Mouse (Mus musculus): ENCODE results near the gene Trpt1. TPM values are rescaled to one million over a fixed set of nuclear protein-coding genes. Genes with fewer than 3 reads are reported as not detected.

The Trpt1 gene
- polyA plus RNA-seq, 1 experiment, result 4.7 TPM

GRCm38 (mm10) chr19:7029531-7029930 lies 33.6 kb downstream of the Trpt1 start:
- Histone ChIP-seq H3K79me2 (ENCODE audit: control insufficient read depth, insufficient read depth) (peaks cover 20% of the 10 kb centered on the region), H3K4me3 (ENCODE audit: insufficient read depth, poor library complexity, severe bottlenecking) (no peak overlapping the region), H3ac (ENCODE audit: control insufficient read depth, insufficient read length, low read depth) (no peak overlapping the region), H3K36me3 (ENCODE audit: control insufficient read depth, insufficient read depth) (peaks cover 99% of the 10 kb centered on the region), H3K27me3 (ENCODE audit: control insufficient read depth, insufficient read depth, insufficient read length) (no peaks in the 10 kb centered on the region), H3K79me3 (ENCODE audit: low read depth) (no peaks in the 10 kb centered on the region)
- TF ChIP-seq FOSL1 (IDR thresholded peaks at IDR 0.05; ENCODE audit: insufficient read depth, low read length, poor library complexity, severe bottlenecking) (no peak), USF1 (IDR thresholded peaks at IDR 0.05; ENCODE audit: low read depth) (no peak), MAX (IDR thresholded peaks at IDR 0.05) (no peak), MYOD1 (IDR thresholded peaks at IDR 0.05; ENCODE audit: control insufficient read depth, insufficient read length, low read depth) (no peak), MYOG (IDR thresholded peaks at IDR 0.05; ENCODE audit: control insufficient read depth, extremely low read depth, insufficient read length) (no peak), CEBPB (IDR thresholded peaks at IDR 0.05; ENCODE audit: low read depth) (no peak), CTCF (IDR thresholded peaks at IDR 0.05; ENCODE audit: control insufficient read depth, insufficient read depth, insufficient read length) (no peak)

DNA sequence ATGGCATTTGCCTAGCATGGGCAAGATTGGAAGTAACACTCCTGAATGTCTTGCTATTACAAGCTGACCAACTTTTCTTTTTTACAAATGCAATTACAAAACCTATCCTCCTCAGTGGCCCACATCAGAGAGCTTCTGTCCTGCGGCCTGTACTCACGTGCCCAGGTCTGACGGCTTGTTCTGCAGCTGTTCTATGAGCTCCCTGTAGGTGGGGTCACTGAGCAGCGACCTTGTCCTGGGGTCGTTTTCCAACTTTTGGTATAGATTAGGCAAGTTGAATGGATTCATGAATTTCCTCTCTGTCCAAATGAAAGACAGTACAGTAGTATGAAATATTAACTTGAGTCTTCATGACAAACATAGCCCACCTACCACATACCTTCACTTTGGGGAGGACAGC lies 38.1 kb downstream of the Trpt1 start:
- Histone ChIP-seq H3K4me3 (ENCODE audit: insufficient read depth, poor library complexity, severe bottlenecking) (no peak overlapping the region), H3K27me3 (ENCODE audit: control insufficient read depth, insufficient read depth, insufficient read length) (no peaks in the 10 kb centered on the region), H3K36me3 (ENCODE audit: control insufficient read depth, insufficient read depth) (peaks cover 90% of the 10 kb centered on the region), H3K79me3 (ENCODE audit: low read depth) (peaks cover 39% of the 10 kb centered on the region), H3ac (ENCODE audit: control insufficient read depth, insufficient read length, low read depth) (no peak overlapping the region), H3K79me2 (ENCODE audit: control insufficient read depth, insufficient read depth) (peaks cover 65% of the 10 kb centered on the region)
- TF ChIP-seq MYOD1 (IDR thresholded peaks at IDR 0.05; ENCODE audit: control insufficient read depth, insufficient read length, low read depth) (no peak), CTCF (IDR thresholded peaks at IDR 0.05; ENCODE audit: control insufficient read depth, insufficient read depth, insufficient read length) (no peak), CEBPB (IDR thresholded peaks at IDR 0.05; ENCODE audit: low read depth) (no peak), FOSL1 (IDR thresholded peaks at IDR 0.05; ENCODE audit: insufficient read depth, low read length, poor library complexity, severe bottlenecking) (no peak)

DNA sequence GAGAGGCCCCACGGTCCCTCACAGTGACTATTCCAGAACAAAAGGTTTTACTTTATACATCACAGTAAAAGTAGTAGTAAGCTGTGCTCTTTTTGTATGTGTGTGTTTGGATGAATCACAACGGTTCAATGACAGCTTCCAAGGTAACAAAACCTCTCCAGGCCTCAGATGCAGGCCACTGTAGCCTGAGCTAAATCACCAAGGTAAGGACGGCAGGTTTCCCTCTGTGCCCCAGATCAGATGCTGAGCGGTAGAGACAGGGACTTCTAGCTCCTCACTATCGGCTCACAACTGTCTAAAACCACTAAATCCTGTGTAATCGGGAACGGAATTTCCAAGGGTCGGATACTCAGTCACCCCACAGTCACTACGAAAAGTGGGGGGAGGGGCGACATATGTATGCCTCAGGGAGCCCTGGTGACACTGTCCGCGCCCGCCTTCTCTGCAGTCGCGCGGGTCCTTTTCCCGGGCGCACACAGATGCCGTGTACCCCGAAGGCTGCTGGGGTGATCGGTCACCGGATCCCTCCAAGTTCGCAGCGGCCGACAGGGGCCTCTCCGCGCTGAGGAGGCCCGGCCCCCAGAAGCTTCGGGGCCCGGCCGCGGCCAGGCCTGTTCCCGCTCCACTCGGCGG lies 43.3 kb downstream of the Trpt1 start:
- peaks cover 45% of the 10 kb centered on the region for H3K79me3 ChIP-seq (ENCODE audit: low read depth)
- peak overlapping the region; percentile 95 for H3ac ChIP-seq (ENCODE audit: control insufficient read depth, insufficient read length, low read depth)
- peaks cover 39% of the 10 kb centered on the region for H3K36me3 ChIP-seq (ENCODE audit: control insufficient read depth, insufficient read depth)
- TF ChIP-seq MYOG (IDR thresholded peaks at IDR 0.05; ENCODE audit: control insufficient read depth, extremely low read depth, insufficient read length) (no peak), CEBPB (IDR thresholded peaks at IDR 0.05; ENCODE audit: low read depth) (no peak), MYOD1 (IDR thresholded peaks at IDR 0.05; ENCODE audit: control insufficient read depth, insufficient read length, low read depth) (no peak), FOSL1 (IDR thresholded peaks at IDR 0.05; ENCODE audit: insufficient read depth, low read length, poor library complexity, severe bottlenecking) (no peak), CTCF (IDR thresholded peaks at IDR 0.05; ENCODE audit: control insufficient read depth, insufficient read depth, insufficient read length) (no peak)
- H3K79me2 ChIP-seq (ENCODE audit: control insufficient read depth, insufficient read depth), result peaks cover 55% of the 10 kb centered on the region
- peak overlapping the region; percentile 77 for H3K4me3 ChIP-seq (ENCODE audit: insufficient read depth, poor library complexity, severe bottlenecking)
- H3K27me3 ChIP-seq (ENCODE audit: control insufficient read depth, insufficient read depth, insufficient read length), result no peaks in the 10 kb centered on the region

DNA sequence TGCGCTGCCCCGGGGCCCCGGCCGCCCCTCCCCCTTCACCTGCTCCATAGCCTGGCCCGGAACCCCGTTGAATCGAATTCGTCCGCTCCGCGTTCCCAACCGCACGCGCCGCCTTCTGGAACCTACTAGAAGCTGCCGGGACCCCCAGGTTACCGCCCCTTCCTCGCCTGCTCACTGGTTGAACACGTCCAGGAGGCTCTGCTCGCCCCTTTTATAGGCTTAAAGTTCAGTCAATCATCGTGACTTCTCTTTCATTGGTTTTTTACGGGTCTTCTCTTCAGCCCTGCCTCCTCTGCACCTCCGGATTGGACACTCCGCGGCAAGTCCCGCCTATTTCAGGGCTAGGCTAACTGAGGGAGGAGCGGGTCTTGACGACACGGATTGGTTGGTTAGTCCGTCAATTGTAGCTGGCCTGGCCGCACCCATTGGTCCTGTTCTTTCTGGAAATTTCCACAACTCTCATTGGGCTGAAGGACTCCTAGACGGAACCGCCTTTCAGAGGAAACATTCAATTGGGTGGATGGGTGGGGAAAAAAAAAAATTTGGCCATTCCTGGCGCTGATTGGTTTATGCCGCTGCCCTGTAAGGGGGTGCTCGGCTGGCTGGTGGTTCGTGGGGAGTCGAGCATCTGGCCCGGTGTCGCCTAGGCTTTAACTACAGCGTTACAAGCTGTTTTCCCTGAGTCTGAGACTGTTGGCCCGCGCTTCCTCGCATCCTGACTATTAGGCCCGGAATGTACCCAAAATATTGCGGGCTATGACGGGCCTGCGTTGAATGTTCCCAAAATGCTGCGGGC lies 44.1 kb downstream of the Trpt1 start, which contains the start of gene Stip1:
Stip1 (minus strand) TSS at position 127 of the 796 bp plus-strand sequence.
- Histone ChIP-seq H3K79me2 (ENCODE audit: control insufficient read depth, insufficient read depth) (peaks cover 47% of the 10 kb centered on the region), H3K36me3 (ENCODE audit: control insufficient read depth, insufficient read depth) (peaks cover 31% of the 10 kb centered on the region), H3K27me3 (ENCODE audit: control insufficient read depth, insufficient read depth, insufficient read length) (no peaks in the 10 kb centered on the region), H3ac (ENCODE audit: control insufficient read depth, insufficient read length, low read depth) (peak within 1 kb of the TSS; percentile 95), H3K4me3 (ENCODE audit: insufficient read depth, poor library complexity, severe bottlenecking) (peak within 1 kb of the TSS; percentile 77), H3K79me3 (ENCODE audit: low read depth) (peaks cover 43% of the 10 kb centered on the region)
- TF ChIP-seq CEBPB (IDR thresholded peaks at IDR 0.05; ENCODE audit: low read depth) (no peak), MYOD1 (IDR thresholded peaks at IDR 0.05; ENCODE audit: control insufficient read depth, insufficient read length, low read depth) (no peak), USF1 (IDR thresholded peaks at IDR 0.05; ENCODE audit: low read depth) (no peak)

DNA sequence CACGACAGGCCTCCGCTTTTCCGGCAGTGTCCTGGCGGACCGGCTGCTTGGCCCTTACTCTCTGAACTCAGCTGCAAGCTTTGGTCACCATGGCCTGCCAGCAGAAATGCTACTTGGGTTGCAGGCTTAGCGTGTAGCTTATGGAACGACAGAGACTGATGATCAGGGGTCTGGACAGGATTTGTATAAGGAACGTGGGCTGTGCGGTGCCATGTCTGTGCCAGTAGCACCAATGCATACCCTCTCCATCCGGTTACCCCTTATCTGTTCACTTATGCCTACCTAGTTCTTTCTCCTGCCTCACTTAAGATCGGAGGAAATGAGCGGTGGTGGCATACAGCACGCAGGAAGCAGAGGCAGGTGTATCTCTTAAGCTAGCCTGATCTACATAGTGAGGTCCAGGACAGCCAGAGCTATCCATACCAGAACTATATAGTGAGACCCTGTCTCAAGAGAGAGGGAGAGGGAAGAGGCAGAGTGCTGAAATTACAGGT lies 44.8 kb downstream of the Trpt1 start:
- Histone ChIP-seq H3K27me3 (ENCODE audit: control insufficient read depth, insufficient read depth, insufficient read length) (no peaks in the 10 kb centered on the region), H3K36me3 (ENCODE audit: control insufficient read depth, insufficient read depth) (peaks cover 25% of the 10 kb centered on the region), H3K79me2 (ENCODE audit: control insufficient read depth, insufficient read depth) (peaks cover 40% of the 10 kb centered on the region), H3K79me3 (ENCODE audit: low read depth) (peaks cover 38% of the 10 kb centered on the region), H3ac (ENCODE audit: control insufficient read depth, insufficient read length, low read depth) (peak overlapping the region; percentile 93), H3K4me3 (ENCODE audit: insufficient read depth, poor library complexity, severe bottlenecking) (peak overlapping the region; percentile 35)
- TF ChIP-seq USF1 (IDR thresholded peaks at IDR 0.05; ENCODE audit: low read depth) (no peak), MYOD1 (IDR thresholded peaks at IDR 0.05; ENCODE audit: control insufficient read depth, insufficient read length, low read depth) (peak; percentile 1)

- TF ChIP-seq MYOG (IDR thresholded peaks at IDR 0.05; ENCODE audit: control insufficient read depth, extremely low read depth, insufficient read length), result no peak
- TF ChIP-seq USF1 (IDR thresholded peaks at IDR 0.05; ENCODE audit: low read depth), result no peak
- H3K79me2 ChIP-seq (ENCODE audit: control insufficient read depth, insufficient read depth), result peaks cover 35% of the 10 kb centered on the region
- H3K36me3 ChIP-seq (ENCODE audit: control insufficient read depth, insufficient read depth), result peaks cover 21% of the 10 kb centered on the region
- H3K4me3 ChIP-seq (ENCODE audit: insufficient read depth, poor library complexity, severe bottlenecking), result no peak overlapping the region
- H3ac ChIP-seq (ENCODE audit: control insufficient read depth, insufficient read length, low read depth), result peak overlapping the region; percentile 93
- no peaks in the 10 kb centered on the region for H3K27me3 ChIP-seq (ENCODE audit: control insufficient read depth, insufficient read depth, insufficient read length)
- H3K79me3 ChIP-seq (ENCODE audit: low read depth), result peaks cover 34% of the 10 kb centered on the region
Measured at GRCm38 (mm10) chr19:7041171-7041570, 45.2 kb downstream of the Trpt1 start.
